Mouse (Mus musculus): ENCODE measurements around the gene Aldh3b1. TPM values are rescaled to one million over a fixed set of nuclear protein-coding genes. Genes with fewer than 3 reads are reported as not detected.
A peak's percentile ranks its signal among the peaks of the same experiment; 100 is the strongest.
"Not testable (repeated sequence)": the region's sequence is repeated elsewhere in the genome, so short reads cannot be mapped to it uniquely, and the experiment has no call there.

Aldh3b1 gene
- 2.7 and 4.2 TPM in 2 replicates for polyA plus RNA-seq (2015; fragmentation: Nextera tagmentation; extraction: Ambion mirVana)

GRCm38 (mm10) chr19:3929211-3929941, at the start of gene Aldh3b1:
TSS of gene Aldh3b1 (minus strand) at chr19:3929808.
- Histone ChIP-seq H3K27ac (peak within 1 kb of the TSS; percentile 76), H3K9ac (no peak within 1 kb of the TSS), H3K4me1 (peaks cover 37% of the 10 kb centered on the region), H3K9me3 (no peaks in the 10 kb centered on the region), H3K4me2 (peak within 1 kb of the TSS; percentile 12; the same call in 1 of the 2 replicates), H3K36me3 (no peaks in the 10 kb centered on the region), H3K4me3 (no peak within 1 kb of the TSS), H3K27me3 (no peaks in the 10 kb centered on the region)
- WGBS: 39% methylated on average over 12 of the region's 12 CpGs
- ATAC-seq (ENCODE audit: insufficient number of reproducible peaks, low FRiP score, low TSS enrichment, low read depth): peak; percentile 35; the same call in 1 of the 2 replicates

GRCm38 (mm10) chr19:3975866-3976265, 46.3 kb upstream of the Aldh3b1 start:
- WGBS: 69% methylated on average over 2 of the region's 2 CpGs

GRCm38 (mm10) chr19:3974608-3975007, 45.0 kb upstream of the Aldh3b1 start:
- not testable (repeated sequence) for H3K36me3 ChIP-seq; H3K27ac ChIP-seq; H3K4me2 ChIP-seq; H3K9me3 ChIP-seq; H3K9ac ChIP-seq; ATAC-seq (ENCODE audit: insufficient number of reproducible peaks, low FRiP score, low TSS enrichment, low read depth); H3K27me3 ChIP-seq; H3K4me3 ChIP-seq
- WGBS: 69% methylated on average over 6 of the region's 6 CpGs
- peaks cover 18% of the 10 kb centered on the region for H3K4me1 ChIP-seq

More at GRCm38 (mm10) chr19:3975866-3976265, 46.3 kb upstream of the Aldh3b1 start:
- H3K27me3 ChIP-seq: 0 out of 2 replicates have a peak, but pooled peaks cover 2% of the 10 kb centered on the region
- no peak overlapping the region for H3K9ac ChIP-seq
- no peaks in the 10 kb centered on the region for H3K36me3 ChIP-seq
- H3K4me1 ChIP-seq: peaks cover 18% of the 10 kb centered on the region
- H3K27ac ChIP-seq: no peak overlapping the region
- H3K4me2 ChIP-seq: no peak overlapping the region
- H3K4me3 ChIP-seq: no peak overlapping the region
- ATAC-seq (ENCODE audit: insufficient number of reproducible peaks, low FRiP score, low TSS enrichment, low read depth): no peak
- no peaks in the 10 kb centered on the region for H3K9me3 ChIP-seq

GRCm38 (mm10) chr19:3972229-3972628, 42.6 kb upstream of the Aldh3b1 start, which contains the start of gene Aldh3b2:
TSS of gene Aldh3b2 (plus strand) at chr19:3972328.
- WGBS: 24% methylated on average over 9 of the region's 9 CpGs
- no peaks in the 10 kb centered on the region for H3K27me3 ChIP-seq
- peak within 1 kb of the TSS; percentile 35 for H3K27ac ChIP-seq
- 0 out of 2 replicates have a peak within 1 kb of the TSS, but pooled peaks have one; percentile 1 for H3K9ac ChIP-seq
- no peak within 1 kb of the TSS for H3K4me2 ChIP-seq
- peaks cover 19% of the 10 kb centered on the region for H3K4me1 ChIP-seq
- H3K4me3 ChIP-seq: no peak within 1 kb of the TSS
- H3K36me3 ChIP-seq: no peaks in the 10 kb centered on the region
- no peaks in the 10 kb centered on the region for H3K9me3 ChIP-seq
- ATAC-seq (ENCODE audit: insufficient number of reproducible peaks, low FRiP score, low TSS enrichment, low read depth): peak; percentile 51

GRCm38 (mm10) chr19:3967258-3967657, 37.6 kb upstream of the Aldh3b1 start:
- 55% methylated on average over 3 of the region's 3 CpGs for WGBS
- H3K36me3 ChIP-seq: no peaks in the 10 kb centered on the region
- peaks cover 6% of the 10 kb centered on the region for H3K4me1 ChIP-seq
- H3K27ac ChIP-seq: no peak overlapping the region
- ATAC-seq (ENCODE audit: insufficient number of reproducible peaks, low FRiP score, low TSS enrichment, low read depth): no peak
- H3K4me3 ChIP-seq: no peak overlapping the region
- no peaks in the 10 kb centered on the region for H3K27me3 ChIP-seq
- no peak overlapping the region for H3K9ac ChIP-seq
- H3K4me2 ChIP-seq: no peak overlapping the region
- no peaks in the 10 kb centered on the region for H3K9me3 ChIP-seq

GRCm38 (mm10) chr19:3966330-3967075, 36.9 kb upstream of the Aldh3b1 start:
- no peaks in the 10 kb centered on the region for H3K36me3 ChIP-seq
- no peak overlapping the region for H3K4me2 ChIP-seq
- H3K9me3 ChIP-seq: no peaks in the 10 kb centered on the region
- no peak overlapping the region for H3K4me3 ChIP-seq
- H3K27me3 ChIP-seq: no peaks in the 10 kb centered on the region
- no peak for ATAC-seq (ENCODE audit: insufficient number of reproducible peaks, low FRiP score, low TSS enrichment, low read depth)
- WGBS: 68% methylated on average over 11 of the region's 11 CpGs
- no peak overlapping the region for H3K27ac ChIP-seq
- 0 out of 2 replicates have a peak, but pooled peaks cover 4% of the 10 kb centered on the region for H3K4me1 ChIP-seq
- H3K9ac ChIP-seq: no peak overlapping the region

GRCm38 (mm10) chr19:3964030-3964429, 34.4 kb upstream of the Aldh3b1 start:
- H3K4me1 ChIP-seq: peaks cover under 1% of the 10 kb centered on the region
- ATAC-seq (ENCODE audit: insufficient number of reproducible peaks, low FRiP score, low TSS enrichment, low read depth): no peak
- H3K4me2 ChIP-seq: no peak overlapping the region
- H3K27me3 ChIP-seq: no peaks in the 10 kb centered on the region
- no peaks in the 10 kb centered on the region for H3K36me3 ChIP-seq
- no peak overlapping the region for H3K4me3 ChIP-seq
- H3K9ac ChIP-seq: no peak overlapping the region
- WGBS: 66% methylated on average over 4 of the region's 4 CpGs
- H3K27ac ChIP-seq: no peak overlapping the region
- H3K9me3 ChIP-seq: no peaks in the 10 kb centered on the region

- no peak overlapping the region for H3K4me3 ChIP-seq
- 21% methylated on average over 2 of the region's 2 CpGs for WGBS
- H3K4me1 ChIP-seq: peaks cover 4% of the 10 kb centered on the region
- no peaks in the 10 kb centered on the region for H3K36me3 ChIP-seq
- no peak for ATAC-seq (ENCODE audit: insufficient number of reproducible peaks, low FRiP score, low TSS enrichment, low read depth)
- H3K27ac ChIP-seq: no peak overlapping the region
- no peak overlapping the region for H3K9ac ChIP-seq
- H3K9me3 ChIP-seq: no peaks in the 10 kb centered on the region
- H3K4me2 ChIP-seq: no peak overlapping the region
- H3K27me3 ChIP-seq: no peaks in the 10 kb centered on the region
Measured at GRCm38 (mm10) chr19:3962469-3962868, 32.9 kb upstream of the Aldh3b1 start.

- H3K4me1 ChIP-seq; H3K9ac ChIP-seq; ATAC-seq (ENCODE audit: insufficient number of reproducible peaks, low FRiP score, low TSS enrichment, low read depth); H3K27me3 ChIP-seq; H3K4me3 ChIP-seq; H3K4me2 ChIP-seq; H3K36me3 ChIP-seq; H3K9me3 ChIP-seq; H3K27ac ChIP-seq: not testable (repeated sequence)
- 79% methylated on average over 6 of the region's 6 CpGs for WGBS
Measured at GRCm38 (mm10) chr19:3961805-3962204, 32.2 kb upstream of the Aldh3b1 start.

GRCm38 (mm10) chr19:3960211-3960610, 30.6 kb upstream of the Aldh3b1 start:
- Histone ChIP-seq H3K27me3 (no peaks in the 10 kb centered on the region), H3K4me2 (no peak overlapping the region), H3K4me3 (no peak overlapping the region), H3K4me1 (peaks cover 4% of the 10 kb centered on the region), H3K27ac (no peak overlapping the region), H3K9me3 (no peaks in the 10 kb centered on the region), H3K36me3 (no peaks in the 10 kb centered on the region), H3K9ac (no peak overlapping the region)
- WGBS: 58% methylated on average over 5 of the region's 5 CpGs
- ATAC-seq (ENCODE audit: insufficient number of reproducible peaks, low FRiP score, low TSS enrichment, low read depth): no peak

GRCm38 (mm10) chr19:3959030-3959429, 29.4 kb upstream of the Aldh3b1 start:
- Histone ChIP-seq H3K9ac (no peak overlapping the region), H3K4me1 (peaks cover 4% of the 10 kb centered on the region), H3K4me3 (no peak overlapping the region), H3K36me3 (no peaks in the 10 kb centered on the region), H3K4me2 (no peak overlapping the region), H3K27me3 (no peaks in the 10 kb centered on the region), H3K9me3 (no peaks in the 10 kb centered on the region), H3K27ac (no peak overlapping the region)
- no peak for ATAC-seq (ENCODE audit: insufficient number of reproducible peaks, low FRiP score, low TSS enrichment, low read depth)

- H3K9ac ChIP-seq: no peak within 1 kb of the TSS
- no peak for ATAC-seq (ENCODE audit: insufficient number of reproducible peaks, low FRiP score, low TSS enrichment, low read depth)
- H3K9me3 ChIP-seq: no peaks in the 10 kb centered on the region
- 59% methylated on average over 4 of the region's 4 CpGs for WGBS
- peaks cover 4% of the 10 kb centered on the region for H3K4me1 ChIP-seq
- H3K4me3 ChIP-seq: no peak within 1 kb of the TSS
- H3K27me3 ChIP-seq: no peaks in the 10 kb centered on the region
- no peak within 1 kb of the TSS for H3K27ac ChIP-seq
- H3K36me3 ChIP-seq: no peaks in the 10 kb centered on the region
- no peak within 1 kb of the TSS for H3K4me2 ChIP-seq
Measured at GRCm38 (mm10) chr19:3958470-3958869, 28.9 kb upstream of the Aldh3b1 start, which contains the start of gene Aldh3b3. TSS of gene Aldh3b3 (plus strand) at chr19:3958645.

Measured in limb, embryonic 15.5 days (tissue).